ENCODE assay signal across 1 mouse cellular context in the genomic region with DNA sequence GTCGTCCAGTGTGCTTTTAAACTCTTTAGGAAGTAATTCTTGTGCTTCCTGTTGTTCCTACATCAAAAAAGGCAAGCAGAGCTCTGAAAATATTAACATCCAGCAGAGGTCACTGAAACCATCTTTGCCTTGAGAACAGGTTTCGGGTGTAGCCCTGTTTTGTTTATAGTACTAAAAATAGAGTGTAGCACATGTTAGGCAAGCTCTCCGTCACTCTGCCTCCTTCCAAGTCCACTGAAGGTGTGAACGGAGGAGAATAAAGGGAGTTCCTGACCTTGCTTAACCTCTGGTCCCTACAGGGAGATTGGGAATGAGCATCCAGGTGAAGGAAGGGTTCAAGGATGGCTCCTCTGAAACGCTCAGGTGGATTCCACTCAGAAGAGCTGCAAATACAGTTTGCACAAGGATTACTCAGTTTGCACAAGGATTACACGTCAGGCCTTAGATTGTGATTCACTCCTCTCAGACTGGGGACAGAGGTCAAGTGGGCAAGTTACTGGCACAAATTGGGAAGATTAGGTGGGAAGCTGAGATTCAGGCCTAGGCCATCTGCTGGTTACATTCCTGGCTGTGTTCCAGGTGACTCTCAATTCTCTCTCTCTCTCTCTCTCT.
TF ChIP-seq lines count a peak whose summit lies in the region.

No protein-coding gene starts in this region.

TF ChIP-seq in CH12.LX, 34 proteins besides CTCF, POLR2A, EP300 and RAD21 (continued from another document):
- TF ChIP-seq JUN (IDR thresholded peaks at IDR 0.05; ENCODE audit: insufficient read depth, low read depth, low read length) (no peak), ETS1 (conservative IDR thresholded peaks at IDR 0.05; ENCODE audit: low read depth, low read length) (no peak), MAX (IDR thresholded peaks at IDR 0.05; ENCODE audit: low read length) (no peak), NELFE (IDR thresholded peaks at IDR 0.05; ENCODE audit: low read depth, low read length) (no peak), HCFC1 (IDR thresholded peaks at IDR 0.05; ENCODE audit: low read depth, low read length) (no peak), ZKSCAN1 (IDR thresholded peaks at IDR 0.05; ENCODE audit: borderline replicate concordance, low read depth, low read length) (no peak), MXI1 (IDR thresholded peaks at IDR 0.05; ENCODE audit: low read depth, low read length) (no peak)
